Mouse (Mus musculus) G1E (cell line): ENCODE data around the gene Gm19426.

ENCODE experiments used
- CTCF ChIP-seq: IDR thresholded peaks from 2 replicates; pipeline ENCODE4 v1.5.1; 2012; ENCODE audit warnings: low read depth, low read length, inconsistent platforms, mixed read lengths
- GATA1 ChIP-seq: IDR thresholded peaks from 2 replicates; pipeline ENCODE4 v1.6.1; 2012; ENCODE audit warnings: borderline replicate concordance, low read length, inconsistent platforms, mixed read lengths
- POLR2AphosphoS5 ChIP-seq: IDR thresholded peaks from 2 replicates; pipeline ENCODE4 v1.6.1; 2012; ENCODE audit warnings: low read depth, low read length, inconsistent platforms; ENCODE audit not compliant: insufficient replicate concordance

GRCm38 (mm10) chr2:84744126-84744525 lies 671 bp upstream of the Gm19426 start:
- TF ChIP-seq CTCF (no peak), GATA1 (no peak), POLR2AphosphoS5 (no peak)
